Mouse (Mus musculus) kidney, adult 2 months (tissue): Measurements from ENCODE around the gene Lmtk2.

ENCODE experiments used
- CTCF ChIP-seq: fragments of 200-500 bp; conservative IDR thresholded peaks from 2 replicates; pipeline ENCODE4 v1.5.1; 2011; ENCODE audit warnings: low read depth, mild to moderate bottlenecking, control low read depth, low read length, moderate library complexity, mixed read lengths; ENCODE audit not compliant: insufficient read depth, insufficient read length
- POLR2A ChIP-seq: fragments of 200-500 bp; IDR thresholded peaks from one replicate; pipeline ENCODE4 v1.6.1; 2011; ENCODE audit warnings: low read depth, low read length, control low read depth

GRCm38 (mm10) chr5:144098640-144098929, 1.7 kb upstream of the Lmtk2 start:
- TF ChIP-seq CTCF (no peak), POLR2A (no peak)
